Mouse (Mus musculus) erythroblast, embryonic 14.5 days (primary cell): ENCODE results near the gene Ifit1bl1.

Source experiments
- GATA1 ChIP-seq: IDR thresholded peaks from 2 replicates; pipeline ENCODE4 v1.6.1; 2012; ENCODE audit warnings: low read length, inconsistent platforms, mixed read lengths
- TAL1 ChIP-seq: IDR thresholded peaks from 3 replicates; pipeline ENCODE4 v1.6.1; 2012; ENCODE audit warnings: low read length, inconsistent platforms, mixed read lengths

DNA sequence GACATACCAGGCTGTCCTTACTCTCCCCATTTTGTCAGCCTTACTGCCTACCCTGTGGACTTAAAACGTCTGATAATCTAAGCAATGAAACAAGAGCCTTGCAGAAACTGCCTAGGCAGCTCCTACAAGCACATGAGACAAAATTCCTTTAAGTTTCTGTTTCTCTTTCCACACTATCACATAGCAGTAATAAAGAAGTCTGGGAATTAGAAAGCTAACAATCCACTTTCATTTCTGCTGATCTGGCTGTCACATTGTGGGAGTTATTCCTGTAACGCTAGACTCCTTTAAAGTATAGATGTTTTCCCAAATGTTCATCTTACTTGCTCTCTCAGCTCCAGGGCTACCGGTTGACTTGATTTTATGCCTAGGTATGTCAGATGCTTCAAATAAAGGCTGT, 48.2 kb downstream of the Ifit1bl1 start:
- TF ChIP-seq TAL1 (no peak), GATA1 (no peak)
